Mouse (Mus musculus) liver, postnatal 0 days (tissue): ENCODE results near the gene St6galnac6.

Source experiments
- CTCF ChIP-seq: sonication (generic); IDR thresholded peaks from 2 replicates; pipeline ENCODE4 v1.5.1; 2016; ENCODE audit warnings: antibody characterized with exemption, low read depth
- EP300 ChIP-seq: IDR thresholded peaks from 2 replicates; pipeline ENCODE4 v1.6.1; 2016; ENCODE audit warnings: antibody characterized with exemption, low read depth, mild to moderate bottlenecking

GRCm38 (mm10) chr2:32612274-32612673, 12.8 kb downstream of the St6galnac6 start:
- TF ChIP-seq CTCF (no peak), EP300 (no peak)
